Mouse (Mus musculus) hindbrain, embryonic 11.5 days (tissue): ENCODE data around the gene Mcpt9. TPM values are rescaled to one million over a fixed set of nuclear protein-coding genes. Genes with fewer than 3 reads are reported as not detected.
"Not testable (repeated sequence)": the region's sequence is repeated elsewhere in the genome, so short reads cannot be mapped to it uniquely, and the experiment has no call there.

Experiments
- ATAC-seq: fragments of 200-750 bp; cut with Nextera tagmentation; 2 replicates; pipeline ENCODE4 v1.8.0; 2017; ENCODE audit warnings: mild to moderate bottlenecking, moderate TSS enrichment, moderate library complexity; ENCODE audit not compliant: low FRiP score
- DNase-seq: peaks from one replicate; pipeline ENCODE4 v3.0.0-alpha.2; 2015; ENCODE audit warnings: low spot score
- H3K27ac ChIP-seq: fragments of 300-500 bp; sonication (generic); 2 replicates; pipeline ENCODE4 v1.5.1; 2014; ENCODE audit warnings: mild to moderate bottlenecking, low read depth, low read length
- H3K27me3 ChIP-seq: fragments of 300-500 bp; sonication (generic); 2 replicates; pipeline ENCODE4 v1.6.1; 2014; ENCODE audit warnings: mild to moderate bottlenecking, low read length, moderate library complexity, mixed read lengths; ENCODE audit not compliant: control insufficient read depth, insufficient read depth
- H3K36me3 ChIP-seq: fragments of 300-500 bp; sonication (generic); 2 replicates; pipeline ENCODE4 v1.6.1; 2014; ENCODE audit warnings: mild to moderate bottlenecking, low read length, moderate library complexity, mixed read lengths; ENCODE audit not compliant: control insufficient read depth, insufficient read depth
- H3K4me1 ChIP-seq: fragments of 300-500 bp; sonication (generic); replicated peaks from 2 replicates; pipeline ENCODE4 v1.6.1; 2014; ENCODE audit warnings: low read length, mixed read lengths; ENCODE audit not compliant: control insufficient read depth, insufficient read depth
- H3K4me2 ChIP-seq: fragments of 300-500 bp; sonication (generic); replicated peaks from 2 replicates; pipeline ENCODE4 v1.6.1; 2014; ENCODE audit warnings: mild to moderate bottlenecking, low read depth, low read length
- H3K4me3 ChIP-seq: fragments of 300-500 bp; sonication (generic); 2 replicates; pipeline ENCODE4 v1.5.1; 2014; ENCODE audit warnings: low read depth, low read length
- H3K9ac ChIP-seq: fragments of 300-500 bp; sonication (generic); 2 replicates; pipeline ENCODE4 v1.6.1; 2014; ENCODE audit warnings: low read depth, low read length
- H3K9me3 ChIP-seq: fragments of 300-500 bp; sonication (generic); 2 replicates; pipeline ENCODE4 v1.6.1; 2016; ENCODE audit warnings: low read length; ENCODE audit not compliant: control insufficient read depth
- WGBS: fragments of 180-500 bp; shearing (Covaris S2); extraction: QIAGEN DNeasy Blood & Tissue Kit; methylation state at CpG from one replicate; pipeline ENCODE4 v1.1.7; 2014; 5-methylcytosine and 5-hydroxymethylcytosine counted together
- polyA plus RNA-seq: library from polyadenylated mRNA; unstranded; fragments of >200 nt; fragmentation: Nextera tagmentation; extraction: Ambion mirVana; gene quantifications from 2 replicates; pipeline ENCODE4 v1.2.1, GENCODE M21; 2014

The Mcpt9 gene
- not detected in 2 replicates for polyA plus RNA-seq

GRCm38 (mm10) chr14:56030395-56030794, at the start of gene Mcpt9:
Gene Mcpt9, minus strand, starts transcription at chr14:56030495.
- H3K4me2 ChIP-seq, H3K4me3 ChIP-seq, H3K27ac ChIP-seq, ATAC-seq, H3K9me3 ChIP-seq, H3K36me3 ChIP-seq, H3K9ac ChIP-seq, H3K27me3 ChIP-seq, DNase-seq, H3K4me1 ChIP-seq: not testable (repeated sequence)
- WGBS, result 82% methylated on average over 3 of the region's 3 CpGs

DNA sequence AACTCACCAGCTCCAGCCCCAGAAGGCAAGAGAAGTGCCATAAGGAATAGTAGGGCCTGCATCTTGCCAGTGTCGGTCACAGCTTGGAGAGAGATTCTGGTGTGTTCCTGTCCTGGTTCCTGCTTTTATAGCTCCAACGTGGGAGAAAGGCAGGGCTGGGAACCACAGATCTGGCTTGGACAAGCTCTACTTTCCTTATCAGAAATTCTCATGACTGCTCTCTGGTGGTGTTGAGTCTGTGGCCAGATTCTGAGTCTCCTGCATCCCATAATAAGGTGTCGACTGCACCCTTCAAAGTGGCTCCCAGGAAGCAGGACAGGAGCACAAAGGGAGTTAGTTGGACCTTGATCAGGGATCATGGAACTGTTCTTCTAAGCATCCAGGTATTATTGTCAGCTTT, 31.9 kb upstream of the Mcpt9 start, which contains the start of gene Mcpt4:
Gene Mcpt4, minus strand, starts transcription at position 101 of the 400 bp plus-strand sequence.
- ATAC-seq, H3K27me3 ChIP-seq, H3K9ac ChIP-seq: not testable (repeated sequence)

DNA sequence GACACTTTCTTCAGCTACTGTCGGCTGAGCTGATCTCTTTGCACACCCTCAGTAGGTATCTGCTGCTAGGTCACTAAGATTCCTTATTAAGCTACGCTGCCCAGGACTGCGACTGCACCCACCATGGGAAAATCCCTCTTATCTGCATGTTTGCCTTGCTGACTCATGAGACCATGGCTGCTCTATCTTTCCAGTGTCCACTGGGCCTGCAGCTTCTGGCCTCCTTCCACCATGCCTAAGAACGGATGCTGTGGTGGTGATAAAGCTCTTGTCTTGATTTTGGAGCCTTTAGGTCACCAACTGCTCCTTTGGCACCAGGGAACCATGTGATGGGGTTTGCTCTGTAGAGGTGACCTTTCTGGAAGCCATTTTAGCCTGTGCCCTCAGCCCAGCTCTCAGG, 27.4 kb upstream of the Mcpt9 start:
- WGBS, result 84% methylated on average over 4 of the region's 4 CpGs
- Histone ChIP-seq H3K9ac (no peak overlapping the region), H3K36me3 (no peaks in the 10 kb centered on the region), H3K27me3 (no peaks in the 10 kb centered on the region), H3K27ac (no peak overlapping the region), H3K4me3 (no peak overlapping the region), H3K4me2 (no peak overlapping the region), H3K4me1 (no peaks in the 10 kb centered on the region), H3K9me3 (no peaks in the 10 kb centered on the region)
- DNase-seq (no peak), ATAC-seq (no peak)

More for the DNA sequence above, 31.9 kb upstream of the Mcpt9 start, which contains the start of gene Mcpt4:
- not testable (repeated sequence) for DNase-seq, H3K36me3 ChIP-seq, H3K4me1 ChIP-seq, H3K27ac ChIP-seq, H3K4me2 ChIP-seq, H3K4me3 ChIP-seq, H3K9me3 ChIP-seq
- WGBS, result 81% methylated on average over 3 of the region's 3 CpGs

DNA sequence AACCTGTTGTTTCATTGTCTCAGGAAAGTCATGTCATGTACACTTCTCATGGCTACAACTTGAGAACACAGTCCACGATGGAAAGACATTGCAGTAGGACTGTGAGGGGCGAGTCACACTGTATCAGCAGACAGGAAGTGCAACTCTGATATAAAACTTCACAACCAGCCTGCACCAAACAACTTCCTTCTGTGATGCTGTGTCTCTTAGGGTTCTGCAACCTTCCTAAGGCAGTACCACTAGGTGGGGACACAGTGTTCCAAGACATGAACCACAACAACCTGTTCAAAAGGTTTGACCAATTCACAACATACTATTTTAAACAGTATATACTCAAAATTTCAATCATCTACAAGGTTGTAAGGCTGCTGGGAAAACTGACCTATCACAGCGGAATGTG, 25.1 kb upstream of the Mcpt9 start:
- H3K27me3 ChIP-seq, result no peaks in the 10 kb centered on the region
- no peaks in the 10 kb centered on the region for H3K36me3 ChIP-seq
- H3K9ac ChIP-seq, result no peak overlapping the region
- H3K4me2 ChIP-seq, result no peak overlapping the region
- no peaks in the 10 kb centered on the region for H3K4me1 ChIP-seq
- no peak for DNase-seq
- no peak overlapping the region for H3K4me3 ChIP-seq
- ATAC-seq, result no peak
- WGBS, result 87% methylated on average over 3 of the region's 3 CpGs
- H3K9me3 ChIP-seq, result no peaks in the 10 kb centered on the region
- no peak overlapping the region for H3K27ac ChIP-seq

DNA sequence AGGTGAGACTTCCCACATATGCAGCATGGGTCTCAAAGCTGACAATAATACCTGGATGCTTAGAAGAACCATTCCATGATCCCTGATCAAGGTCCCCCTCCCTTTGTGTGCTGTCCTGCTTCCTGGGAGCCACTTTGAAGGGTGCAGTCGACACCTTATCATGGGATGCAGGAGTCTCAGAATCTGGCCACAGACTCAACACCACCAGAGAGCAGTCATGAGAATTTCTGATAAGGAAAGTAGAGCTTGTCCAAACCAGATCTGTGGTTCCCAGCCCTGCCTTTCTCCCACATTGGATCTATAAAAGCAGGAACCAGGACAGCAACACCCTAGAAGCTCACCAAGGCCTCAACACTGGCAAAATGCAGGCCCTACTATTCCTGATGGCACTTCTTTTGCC, 11.5 kb upstream of the Mcpt9 start, which contains the start of gene Mcpt2:
Gene Mcpt2, plus strand, starts transcription at position 250 of the 400 bp plus-strand sequence.
- DNase-seq, H3K9me3 ChIP-seq, H3K4me2 ChIP-seq, H3K36me3 ChIP-seq, H3K4me3 ChIP-seq, H3K4me1 ChIP-seq, ATAC-seq, H3K27ac ChIP-seq, H3K27me3 ChIP-seq, H3K9ac ChIP-seq: not testable (repeated sequence)
- WGBS, result 83% methylated on average over 1 of the region's 1 CpGs

- Histone ChIP-seq H3K4me3 (no peak overlapping the region), H3K4me2 (no peak overlapping the region), H3K9me3 (no peaks in the 10 kb centered on the region), H3K4me1 (no peaks in the 10 kb centered on the region), H3K36me3 (no peaks in the 10 kb centered on the region), H3K27me3 (no peaks in the 10 kb centered on the region), H3K27ac (no peak overlapping the region), H3K9ac (no peak overlapping the region)
- 87% methylated on average over 2 of the region's 2 CpGs for WGBS
- ATAC-seq (no peak), DNase-seq (no peak)
These were observed 4.1 kb upstream of the Mcpt9 start for GRCm38 (mm10) chr14:56034433-56034832.

- H3K4me1 ChIP-seq, H3K27me3 ChIP-seq, DNase-seq, H3K27ac ChIP-seq, H3K9me3 ChIP-seq, H3K9ac ChIP-seq, H3K4me2 ChIP-seq, ATAC-seq, H3K36me3 ChIP-seq, H3K4me3 ChIP-seq: not testable (repeated sequence)
- WGBS, result 86% methylated on average over 3 of the region's 4 CpGs
These were observed 9.0 kb downstream of the Mcpt9 start for GRCm38 (mm10) chr14:56021305-56021704.

- Histone ChIP-seq H3K36me3 (no peaks in the 10 kb centered on the region), H3K27me3 (no peaks in the 10 kb centered on the region), H3K9ac (no peak overlapping the region), H3K4me1 (no peaks in the 10 kb centered on the region), H3K9me3 (no peaks in the 10 kb centered on the region), H3K4me2 (no peak overlapping the region), H3K27ac (no peak overlapping the region), H3K4me3 (no peak overlapping the region)
- 67% methylated on average over 1 of the region's 1 CpGs for WGBS
- ATAC-seq (no peak), DNase-seq (no peak)
These were observed 10.8 kb downstream of the Mcpt9 start for GRCm38 (mm10) chr14:56019446-56019845.

DNA sequence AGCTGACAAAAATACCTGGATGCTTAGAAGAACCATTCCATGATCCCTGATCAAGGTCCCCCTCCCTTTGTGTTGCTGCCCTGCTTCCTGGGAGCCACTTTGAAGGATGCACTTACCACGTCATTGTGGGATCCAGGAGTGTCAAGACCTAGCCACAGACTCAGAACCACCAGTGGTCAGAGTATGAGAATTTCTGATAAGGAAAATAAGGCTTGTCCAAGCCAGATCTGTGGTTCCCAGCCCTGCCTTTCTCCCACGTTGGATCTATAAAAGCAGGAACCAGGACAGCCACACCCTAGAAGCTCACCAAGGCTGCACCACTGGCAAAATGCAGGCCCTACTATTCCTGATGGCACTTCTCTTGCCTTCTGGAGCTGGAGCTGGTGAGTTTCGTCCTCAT, 12.6 kb downstream of the Mcpt9 start, which contains the start of gene Mcpt1:
Gene Mcpt1, plus strand, starts transcription at position 301 of the 400 bp plus-strand sequence.
- H3K9ac ChIP-seq, result not testable (repeated sequence)

More for the DNA sequence above, 12.6 kb downstream of the Mcpt9 start, which contains the start of gene Mcpt1:
- not testable (repeated sequence) for H3K9me3 ChIP-seq, H3K4me1 ChIP-seq, DNase-seq, H3K27ac ChIP-seq, H3K4me3 ChIP-seq, H3K4me2 ChIP-seq, ATAC-seq, H3K27me3 ChIP-seq, H3K36me3 ChIP-seq
- 84% methylated on average over 3 of the region's 3 CpGs for WGBS
